Mouse (Mus musculus) v-Abl transformed pro-B cells (cell line): Measurements from ENCODE around the gene Cmc1.
"Not testable (repeated sequence)": the region's sequence is repeated elsewhere in the genome, so short reads cannot be mapped to it uniquely, and the experiment has no call there.

Experiments used
- in situ Hi-C, 2 experiments: fragments of 400-800 bp; cut with MboI; formaldehyde crosslinking; loops; one replicate each; pipeline ENCODE4 v1.15.1; 2025; ENCODE audit not compliant: unreplicated experiment in 2 of 2

The Cmc1 gene

GRCm38 (mm10) chr9:118150429-118151220 is 648 bp upstream of the Cmc1 start:
- in situ Hi-C loops: no loop called here

GRCm38 (mm10) chr9:118140356-118140755 is 9.6 kb downstream of the Cmc1 start:
- in situ Hi-C loops: not testable (repeated sequence)

GRCm38 (mm10) chr9:118110360-118110710 is 39.6 kb downstream of the Cmc1 start:
- in situ Hi-C loops: no loop called here

- in situ Hi-C loops: loop anchor here in 1 of 2 experiments (5.0 kb wide), 1 partner anchor 68 kb away; the partner anchor contains the start of gene Azi2
Measured at GRCm38 (mm10) chr9:118109697-118110359, 40.1 kb downstream of the Cmc1 start.

- in situ Hi-C loops: loop anchor here in 1 of 2 experiments (5.0 kb wide), 1 partner anchor 66 kb away; the partner anchor contains the start of gene Azi2
Measured at GRCm38 (mm10) chr9:118108527-118109011, 41.4 kb downstream of the Cmc1 start.

GRCm38 (mm10) chr9:118101802-118102201 is 48.2 kb downstream of the Cmc1 start:
- in situ Hi-C loops: no loop called here

GRCm38 (mm10) chr9:118100484-118100883 is 49.5 kb downstream of the Cmc1 start:
- in situ Hi-C loops: no loop called here

GRCm38 (mm10) chr9:118099395-118099794 is 50.6 kb downstream of the Cmc1 start:
- in situ Hi-C loops: loop anchor here (5.0 kb wide), 1 partner anchor 393 kb away; no protein-coding TSS in a partner anchor

GRCm38 (mm10) chr9:118083834-118084233 is 66.1 kb downstream of the Cmc1 start:
- in situ Hi-C loops: no loop called here

GRCm38 (mm10) chr9:118082575-118083431 is 67.2 kb downstream of the Cmc1 start:
- in situ Hi-C loops: no loop called here

- in situ Hi-C loops: loop anchor here in 1 of 2 experiments (25.0 kb wide), 1 partner anchor 964 kb away; no protein-coding TSS in a partner anchor
Measured at GRCm38 (mm10) chr9:118073358-118073757, 76.6 kb downstream of the Cmc1 start.

- in situ Hi-C loops: loop anchor here in 1 of 2 experiments (25.0 kb wide), 1 partner anchor 965 kb away; no protein-coding TSS in a partner anchor
Measured at GRCm38 (mm10) chr9:118072101-118072500, 77.9 kb downstream of the Cmc1 start.

GRCm38 (mm10) chr9:118071337-118071736 is 78.6 kb downstream of the Cmc1 start:
- in situ Hi-C loops: loop anchor here in 1 of 2 experiments (25.0 kb wide), 1 partner anchor 966 kb away; no protein-coding TSS in a partner anchor

- in situ Hi-C loops: loop anchor here in 1 of 2 experiments (25.0 kb wide), 1 partner anchor 967 kb away; no protein-coding TSS in a partner anchor
Measured at GRCm38 (mm10) chr9:118070442-118070841, 79.5 kb downstream of the Cmc1 start.

GRCm38 (mm10) chr9:118059101-118059500 is 90.9 kb downstream of the Cmc1 start:
- in situ Hi-C loops: loop anchor here (10.0 to 25.0 kb wide), 3 partner anchors 106 to 978 kb away; no protein-coding TSS in a partner anchor

GRCm38 (mm10) chr9:118053286-118053685 is 96.7 kb downstream of the Cmc1 start:
- in situ Hi-C loops: loop anchor here (5.0 to 25.0 kb wide), 5 partner anchors 112 to 984 kb away; no protein-coding TSS in a partner anchor

GRCm38 (mm10) chr9:118045011-118045533 is 104.9 kb downstream of the Cmc1 start:
- in situ Hi-C loops: loop anchor here (25.0 kb wide), 3 partner anchors 983 to 1983 kb away; no protein-coding TSS in a partner anchor

GRCm38 (mm10) chr9:118043581-118043980 is 106.4 kb downstream of the Cmc1 start:
- in situ Hi-C loops: loop anchor here (5.0 to 25.0 kb wide), 4 partner anchors 64 to 1981 kb away; no protein-coding TSS in a partner anchor

- in situ Hi-C loops: loop anchor here (5.0 to 25.0 kb wide), 4 partner anchors 65 to 1980 kb away; no protein-coding TSS in a partner anchor
Measured at GRCm38 (mm10) chr9:118042738-118043137, 107.2 kb downstream of the Cmc1 start.
